Mouse (Mus musculus) intestine, embryonic 16.5 days (tissue): ENCODE measurements at regions not wholly inside any gene's neighbourhood (a gene's known extent, or its start where the extent isn't known, plus 50 kb on each side); places are given as distances from the start of the nearest gene placed in this dataset.

ENCODE experiments used
- ATAC-seq: fragments of 200-750 bp; cut with Nextera tagmentation; 2 replicates; pipeline ENCODE4 v1.8.0; 2017; ENCODE audit warnings: moderate TSS enrichment, moderate library complexity
- H3K27ac ChIP-seq: fragments of 300-500 bp; sonication (generic); 2 replicates; pipeline ENCODE4 v1.5.1; 2014; ENCODE audit warnings: mild to moderate bottlenecking, low read length
- H3K27me3 ChIP-seq: fragments of 300-500 bp; sonication (generic); replicated peaks from 2 replicates; pipeline ENCODE4 v1.6.1; 2014; ENCODE audit warnings: low read length, control low read depth, mixed read lengths; ENCODE audit not compliant: control insufficient read depth, insufficient read depth
- H3K36me3 ChIP-seq: fragments of 300-500 bp; sonication (generic); 2 replicates; pipeline ENCODE4 v1.6.1; 2014; ENCODE audit warnings: low read length, control low read depth; ENCODE audit not compliant: control insufficient read depth, insufficient read depth
- H3K4me1 ChIP-seq: fragments of 300-500 bp; sonication (generic); 2 replicates; pipeline ENCODE4 v1.6.1; 2014; ENCODE audit warnings: low read length, control low read depth, mixed read lengths; ENCODE audit not compliant: control insufficient read depth, insufficient read depth
- H3K4me2 ChIP-seq: fragments of 300-500 bp; sonication (generic); 2 replicates; pipeline ENCODE4 v1.6.1; 2014; ENCODE audit warnings: low read depth, low read length, control low read depth
- H3K4me3 ChIP-seq: fragments of 300-500 bp; sonication (generic); 2 replicates; pipeline ENCODE4 v1.5.1; 2014; ENCODE audit warnings: mild to moderate bottlenecking, low read length
- H3K9ac ChIP-seq: fragments of 300-500 bp; sonication (generic); 2 replicates; pipeline ENCODE4 v1.6.1; 2014; ENCODE audit warnings: low read depth, low read length
- H3K9me3 ChIP-seq: fragments of 300-500 bp; sonication (generic); 2 replicates; pipeline ENCODE4 v1.6.1; 2016; ENCODE audit warnings: low read length, control low read depth; ENCODE audit not compliant: control insufficient read depth
- WGBS: fragments of 180-500 bp; shearing (Covaris S2); extraction: QIAGEN DNeasy Blood & Tissue Kit; methylation state at CpG from one replicate; pipeline ENCODE4 v1.1.7; 2014; 5-methylcytosine and 5-hydroxymethylcytosine counted together

DNA sequence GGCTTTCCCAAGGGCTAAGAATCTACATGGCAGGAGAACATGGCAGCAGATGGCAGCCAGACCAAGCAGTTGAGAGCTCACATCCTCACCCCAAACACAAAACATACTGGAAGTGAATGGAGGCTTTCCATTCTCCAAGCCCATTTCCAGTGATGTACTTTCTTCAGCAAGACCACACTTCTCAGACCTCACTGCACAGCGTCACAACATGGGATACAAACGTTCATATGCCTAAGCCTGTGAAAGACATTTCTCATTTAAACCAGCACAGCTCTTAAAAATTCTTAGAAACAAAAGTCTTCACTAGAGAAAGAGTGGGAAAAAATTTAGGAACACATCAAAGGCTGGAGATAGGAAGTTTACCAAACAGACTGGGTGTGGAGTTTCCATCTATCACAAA lies 183.9 kb upstream of the Sfrp2 start:
- H3K9ac ChIP-seq = no peak overlapping the region
- H3K4me2 ChIP-seq = no peak overlapping the region
- no peaks in the 10 kb centered on the region for H3K9me3 ChIP-seq
- no peak overlapping the region for H3K4me3 ChIP-seq
- WGBS = 77% methylated on average over 2 of the region's 2 CpGs
- no peaks in the 10 kb centered on the region for H3K36me3 ChIP-seq
- H3K4me1 ChIP-seq = no peaks in the 10 kb centered on the region
- no peak for ATAC-seq
- no peaks in the 10 kb centered on the region for H3K27me3 ChIP-seq
- H3K27ac ChIP-seq = no peak overlapping the region

GRCm38 (mm10) chr3:83583071-83583672 lies 182.9 kb upstream of the Sfrp2 start:
- WGBS = 60% methylated on average over 8 of the region's 8 CpGs
- no peak for ATAC-seq
- Histone ChIP-seq H3K36me3 (no peaks in the 10 kb centered on the region), H3K4me3 (no peak overlapping the region), H3K4me2 (no peak overlapping the region), H3K27ac (no peak overlapping the region), H3K4me1 (no peaks in the 10 kb centered on the region), H3K9me3 (no peaks in the 10 kb centered on the region), H3K9ac (no peak overlapping the region), H3K27me3 (no peaks in the 10 kb centered on the region)

DNA sequence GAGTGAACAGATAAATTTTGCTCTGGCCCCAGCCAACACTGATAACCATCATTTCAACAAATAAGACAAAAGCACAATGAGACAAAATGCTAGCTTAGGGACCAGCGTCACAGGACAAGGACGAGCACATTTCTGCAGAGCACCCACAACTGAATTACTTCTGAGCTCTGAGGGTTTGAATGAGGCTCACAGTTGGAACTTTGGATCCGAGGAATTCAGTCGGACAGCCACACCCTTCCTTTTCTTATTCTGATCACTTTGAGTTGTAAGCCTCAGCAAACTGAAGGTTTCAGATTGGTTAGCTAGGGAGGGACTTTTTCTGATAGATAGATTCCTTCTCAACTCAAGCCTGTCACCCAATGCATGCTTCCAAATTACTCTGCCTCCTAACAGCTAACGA lies 180.0 kb upstream of the Sfrp2 start:
- Histone ChIP-seq H3K9me3 (no peaks in the 10 kb centered on the region), H3K27me3 (no peaks in the 10 kb centered on the region), H3K36me3 (no peaks in the 10 kb centered on the region), H3K4me2 (no peak overlapping the region), H3K4me3 (no peak overlapping the region), H3K27ac (no peak overlapping the region), H3K9ac (no peak overlapping the region), H3K4me1 (no peaks in the 10 kb centered on the region)
- ATAC-seq = no peak
- 69% methylated on average over 5 of the region's 5 CpGs for WGBS

DNA sequence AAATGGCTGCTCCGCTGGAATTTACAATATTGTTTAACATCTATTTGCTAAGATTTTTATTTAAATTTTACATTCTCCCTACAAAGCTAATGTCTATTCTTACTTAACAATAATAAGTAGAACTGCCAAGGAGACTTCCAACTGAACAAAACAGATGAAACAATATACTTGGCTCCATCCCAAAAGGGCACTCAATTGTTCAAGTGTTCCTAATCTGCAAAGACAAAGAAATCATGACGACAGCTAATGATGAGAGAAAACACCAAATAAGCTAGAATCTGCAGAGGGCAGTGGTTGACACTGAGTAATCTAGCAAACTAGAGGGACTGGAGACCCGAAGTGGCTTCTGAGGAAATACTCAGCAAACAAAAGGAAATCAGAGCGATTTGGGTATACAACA lies 179.6 kb upstream of the Sfrp2 start:
- Histone ChIP-seq H3K27me3 (no peaks in the 10 kb centered on the region), H3K4me2 (no peak overlapping the region), H3K27ac (no peak overlapping the region), H3K9me3 (no peaks in the 10 kb centered on the region), H3K9ac (no peak overlapping the region), H3K4me1 (no peaks in the 10 kb centered on the region), H3K36me3 (no peaks in the 10 kb centered on the region), H3K4me3 (no peak overlapping the region)
- no peak for ATAC-seq
- 67% methylated on average over 4 of the region's 4 CpGs for WGBS

- Histone ChIP-seq H3K27me3 (no peaks in the 10 kb centered on the region), H3K36me3 (no peaks in the 10 kb centered on the region), H3K4me3 (no peak overlapping the region), H3K9ac (no peak overlapping the region), H3K4me1 (no peaks in the 10 kb centered on the region), H3K9me3 (no peaks in the 10 kb centered on the region), H3K27ac (no peak overlapping the region), H3K4me2 (no peak overlapping the region)
- WGBS = 42% methylated on average over 8 of the region's 8 CpGs
- no peak for ATAC-seq
Observed at GRCm38 (mm10) chr3:83589127-83589526, 177.0 kb upstream of the Sfrp2 start.

DNA sequence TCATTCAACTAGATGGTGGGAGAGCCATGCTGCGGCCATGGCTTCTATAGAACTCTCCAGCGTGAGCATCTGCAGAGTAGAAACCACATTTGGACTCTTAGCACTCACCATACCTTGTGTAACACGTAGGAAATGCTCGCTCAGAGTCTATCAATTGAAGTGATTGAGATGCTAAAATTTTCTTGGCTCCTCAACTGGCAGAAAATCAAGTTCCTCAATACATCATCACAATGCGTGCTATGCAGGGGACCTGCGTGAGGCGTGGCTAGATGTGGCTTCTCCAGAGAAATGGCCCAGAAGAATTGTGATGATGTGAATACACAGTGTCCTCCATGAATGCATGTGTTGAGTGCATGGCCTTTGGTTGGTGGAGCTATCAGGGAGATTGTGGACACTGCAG lies 174.9 kb upstream of the Sfrp2 start:
- H3K4me2 ChIP-seq = no peak overlapping the region
- H3K4me3 ChIP-seq = no peak overlapping the region
- H3K9me3 ChIP-seq = no peaks in the 10 kb centered on the region
- no peaks in the 10 kb centered on the region for H3K4me1 ChIP-seq
- 93% methylated on average over 7 of the region's 7 CpGs for WGBS
- H3K27ac ChIP-seq = no peak overlapping the region
- no peaks in the 10 kb centered on the region for H3K27me3 ChIP-seq
- ATAC-seq = no peak
- H3K36me3 ChIP-seq = no peaks in the 10 kb centered on the region
- no peak overlapping the region for H3K9ac ChIP-seq

DNA sequence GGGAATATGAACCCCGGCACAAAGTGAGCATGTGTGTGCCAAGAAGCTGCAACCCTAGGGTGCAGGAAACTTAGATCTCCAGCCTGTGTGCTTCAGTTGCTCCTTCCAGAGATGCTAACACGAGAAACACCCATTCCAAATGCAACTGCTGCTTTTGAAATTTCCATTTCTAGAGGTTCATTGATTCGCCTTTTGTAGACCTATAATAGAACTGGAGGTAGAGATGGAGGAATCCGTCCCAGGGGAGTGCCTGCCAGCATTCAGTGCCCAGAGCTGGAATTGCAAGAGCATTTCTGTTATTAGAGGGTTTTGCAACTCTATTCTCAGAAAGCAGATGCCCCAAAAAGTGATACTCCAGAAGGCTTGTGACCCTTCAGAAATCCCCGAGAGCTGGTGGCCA lies 172.8 kb upstream of the Sfrp2 start:
- WGBS = 84% methylated on average over 5 of the region's 5 CpGs

GRCm38 (mm10) chr3:83601506-83601905 lies 164.6 kb upstream of the Sfrp2 start:
- Histone ChIP-seq H3K9me3 (no peaks in the 10 kb centered on the region), H3K4me2 (no peak overlapping the region), H3K4me1 (no peaks in the 10 kb centered on the region), H3K27me3 (no peaks in the 10 kb centered on the region), H3K9ac (no peak overlapping the region), H3K27ac (no peak overlapping the region), H3K4me3 (no peak overlapping the region), H3K36me3 (no peaks in the 10 kb centered on the region)
- WGBS = 78% methylated on average over 4 of the region's 4 CpGs
- ATAC-seq = no peak

More for the DNA sequence above, 172.8 kb upstream of the Sfrp2 start:
- no peak overlapping the region for H3K4me2 ChIP-seq
- ATAC-seq = no peak
- H3K27ac ChIP-seq = no peak overlapping the region
- H3K27me3 ChIP-seq = no peaks in the 10 kb centered on the region
- H3K4me3 ChIP-seq = no peak overlapping the region
- no peaks in the 10 kb centered on the region for H3K9me3 ChIP-seq
- H3K4me1 ChIP-seq = no peaks in the 10 kb centered on the region
- no peaks in the 10 kb centered on the region for H3K36me3 ChIP-seq
- H3K9ac ChIP-seq = no peak overlapping the region

DNA sequence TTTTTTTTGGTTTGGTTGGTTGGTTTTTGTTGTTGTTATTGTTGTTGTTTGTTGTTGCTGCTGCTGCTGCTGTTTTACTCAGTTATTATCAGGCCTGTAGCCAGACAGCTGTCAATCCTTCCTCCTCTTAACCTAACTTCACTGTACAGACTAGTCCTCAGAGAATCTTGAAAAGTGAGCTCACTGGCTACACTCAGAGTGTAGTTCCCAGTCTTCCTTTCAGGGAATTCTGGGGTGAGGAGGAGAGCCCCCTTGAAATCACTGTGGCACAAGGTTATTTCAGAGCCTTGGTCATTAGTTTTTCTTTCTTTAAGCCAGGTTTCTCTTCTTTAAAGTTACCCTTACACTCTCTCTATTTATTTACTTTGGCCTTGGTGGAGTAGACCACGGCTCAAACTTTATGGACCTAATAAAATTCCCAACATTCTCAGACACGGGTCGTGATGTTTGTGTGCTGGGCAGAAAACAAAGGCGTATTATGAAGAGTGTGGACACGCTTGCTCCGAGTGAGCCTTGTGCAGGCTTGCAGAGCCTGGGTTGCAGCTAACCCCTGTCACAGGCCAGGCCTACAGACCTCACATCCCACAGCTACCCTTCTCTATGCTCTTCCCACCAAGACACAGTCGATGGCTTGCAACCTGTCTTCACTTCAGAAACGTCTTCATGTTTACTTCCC lies 156.9 kb upstream of the Sfrp2 start:
- Histone ChIP-seq H3K4me2 (no peak overlapping the region), H3K9ac (no peak overlapping the region), H3K9me3 (no peaks in the 10 kb centered on the region), H3K27ac (no peak overlapping the region), H3K4me1 (no peaks in the 10 kb centered on the region), H3K36me3 (no peaks in the 10 kb centered on the region), H3K27me3 (no peaks in the 10 kb centered on the region), H3K4me3 (no peak overlapping the region)
- ATAC-seq = no peak
- 29% methylated on average over 8 of the region's 8 CpGs for WGBS

- no peak for ATAC-seq
Observed at GRCm38 (mm10) chr3:83620435-83620834, 145.7 kb upstream of the Sfrp2 start.

More at GRCm38 (mm10) chr3:83620435-83620834, 145.7 kb upstream of the Sfrp2 start:
- H3K36me3 ChIP-seq = no peaks in the 10 kb centered on the region
- H3K27ac ChIP-seq = no peak overlapping the region
- H3K9ac ChIP-seq = no peak overlapping the region
- H3K4me2 ChIP-seq = no peak overlapping the region
- no peaks in the 10 kb centered on the region for H3K4me1 ChIP-seq
- H3K27me3 ChIP-seq = no peaks in the 10 kb centered on the region
- 53% methylated on average over 4 of the region's 4 CpGs for WGBS
- no peaks in the 10 kb centered on the region for H3K9me3 ChIP-seq
- H3K4me3 ChIP-seq = no peak overlapping the region
